Mouse (Mus musculus) left cerebral cortex, adult 2 months (tissue): Measurements from ENCODE around the gene Frat1. TPM values are rescaled to one million over a fixed set of nuclear protein-coding genes. Genes with fewer than 3 reads are reported as not detected.

Experiments used
- DNase-seq, 2 experiments: peaks; one replicate each; pipeline ENCODE4 v3.0.0; 2021 to 2022; ENCODE audit warnings: low spot score in 2 of 2, mixed read lengths in 1 of 2; ENCODE audit errors: extremely low spot score in 1 of 2
- H3K27ac ChIP-seq: fragments of 200-600 bp; 2 replicates; pipeline ENCODE4 v1.8.1; 2022
- H3K4me3 ChIP-seq: fragments of 200-600 bp; 2 replicates; pipeline ENCODE4 v1.8.1; 2022
- CTCF ChIP-seq: fragments of 200-600 bp; IDR thresholded peaks from 2 replicates; pipeline ENCODE4 v1.8.1; 2022; ENCODE audit warnings: antibody characterized with exemption, mild to moderate bottlenecking, moderate library complexity
- intact Hi-C: fragments of 180-260 bp; cut with DNase I; formaldehyde crosslinking; loops from one replicate; pipeline ENCODE4 v1.15.1; 2025
- total RNA-seq, 2 experiments: library from RNA; stranded (reverse); gene quantifications; 2 replicates each; pipeline ENCODE4 v1.2.3; 2021

Frat1 gene
- total RNA-seq, 2 experiments from 2014 or later = 14.5 to 17.7 TPM

- intact Hi-C loops = no loop called here
- Histone ChIP-seq H3K27ac (no peak overlapping the region), H3K4me3 (no peak overlapping the region)
- no peak for TF ChIP-seq CTCF
- DNase-seq = no peak
Measured at GRCm38 (mm10) chr19:41881842-41882241, 52.1 kb downstream of the Frat1 start.

Other genes starting within 250 kb of the Frat1 start
- gene Gm340, start 247.6 kb upstream of the Frat1 start, total RNA-seq = 10 to 100 TPM; 13.7 to 15.9 TPM
- gene Slit1, start 86.3 kb upstream of the Frat1 start, total RNA-seq = 10 to 100 TPM; 59.0 to 60.6 TPM
- 1 to 10 TPM; 3.0 to 3.3 TPM for gene Arhgap19, start 27.9 kb upstream of the Frat1 start, total RNA-seq
- gene Frat2, start 18.2 kb downstream of the Frat1 start, total RNA-seq = 1 to 10 TPM; 7.7 to 8.4 TPM
- 10 to 100 TPM; 33.0 to 34.1 TPM for gene Rrp12, start 66.2 kb downstream of the Frat1 start, total RNA-seq
- gene Pgam1, start 82.0 kb downstream of the Frat1 start, total RNA-seq = 100 to 1,000 TPM; 539 to 569 TPM
- gene Exosc1, start 103.5 kb downstream of the Frat1 start, total RNA-seq = 10 to 100 TPM; 22.7 to 27.9 TPM
- gene Zdhhc16, start 103.5 kb downstream of the Frat1 start, total RNA-seq = 10 to 100 TPM; 39.3 to 48.9 TPM
- 10 to 100 TPM; 34.7 to 38.2 TPM for gene Mms19, start 151.2 kb downstream of the Frat1 start, total RNA-seq
- gene Ubtd1, start 151.8 kb downstream of the Frat1 start, total RNA-seq = 10 to 100 TPM; 10.9 to 12.1 TPM
- under 1 TPM in 1 of 2 experiments, not detected in 1; 0.42 TPM for gene Ankrd2, start 206.0 kb downstream of the Frat1 start, total RNA-seq
- 1 to 10 TPM; 4.1 to 4.2 TPM for gene Hoga1, start 215.6 kb downstream of the Frat1 start, total RNA-seq
- 1 to 10 TPM in 1 of 2 experiments, under 1 TPM in 1; 0.75 to 1.2 TPM for gene 4933411K16Rik, start 222.3 kb downstream of the Frat1 start, total RNA-seq